Mouse (Mus musculus): ENCODE measurements around the gene Ahsg. TPM values are rescaled to one million over a fixed set of nuclear protein-coding genes. Genes with fewer than 3 reads are reported as not detected.

Gene Ahsg
- 10.8 and 32.4 TPM in 2 replicates for polyA plus RNA-seq (2015; fragmentation: Nextera tagmentation; extraction: Ambion mirVana)

- no peaks in the 10 kb centered on the region for H3K36me3 ChIP-seq
- H3K9ac ChIP-seq, result no peak within 1 kb of the TSS
- H3K9me3 ChIP-seq (replicated peaks), result no peaks in the 10 kb centered on the region
- ATAC-seq (replicated peaks; ENCODE audit: low FRiP score), result no peak
- H3K4me2 ChIP-seq, result no peak within 1 kb of the TSS
- no peak within 1 kb of the TSS for H3K27ac ChIP-seq
- H3K4me1 ChIP-seq, result no peaks in the 10 kb centered on the region
- H3K27me3 ChIP-seq, result no peaks in the 10 kb centered on the region
- whole genome bisulfite sequencing, result 83% methylated on average over 11 of the region's 11 CpGs
- H3K4me3 ChIP-seq (replicated peaks), result no peak within 1 kb of the TSS
Measured at GRCm38 (mm10) chr16:22890683-22891510, at the start of gene Ahsg. Ahsg (plus strand) TSS chr16:22891277.

DNA sequence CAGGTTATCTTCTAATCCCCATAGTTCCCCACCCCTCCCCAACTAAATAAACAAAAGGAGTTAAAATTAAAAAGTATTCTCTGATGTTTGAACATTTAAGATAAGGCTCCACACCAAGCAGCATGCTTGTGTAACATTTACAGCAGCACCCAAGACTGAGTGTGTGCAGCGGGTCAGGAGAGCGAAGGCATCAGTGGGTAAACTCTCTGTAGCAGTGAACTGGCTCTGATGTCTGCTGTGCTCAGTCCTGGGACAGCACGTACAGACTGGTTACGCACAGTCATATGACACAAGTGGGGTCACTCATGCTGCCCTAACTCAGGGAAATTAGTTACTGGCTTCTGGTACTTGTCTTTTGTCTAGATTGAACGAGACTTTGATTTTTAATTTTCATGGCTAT is 48.2 kb upstream of the Ahsg start:
- Histone ChIP-seq H3K4me1 (peaks cover 13% of the 10 kb centered on the region), H3K36me3 (peaks cover 31% of the 10 kb centered on the region; the same call in 1 of the 2 replicates), H3K4me2 (no peak overlapping the region), H3K27ac (no peak overlapping the region), H3K27me3 (no peaks in the 10 kb centered on the region), H3K4me3 (replicated peaks) (no peak overlapping the region), H3K9me3 (replicated peaks) (no peaks in the 10 kb centered on the region), H3K9ac (no peak overlapping the region)
- 93% methylated on average over 5 of the region's 5 CpGs for WGBS
- no peak for ATAC-seq (replicated peaks; ENCODE audit: low FRiP score)

DNA sequence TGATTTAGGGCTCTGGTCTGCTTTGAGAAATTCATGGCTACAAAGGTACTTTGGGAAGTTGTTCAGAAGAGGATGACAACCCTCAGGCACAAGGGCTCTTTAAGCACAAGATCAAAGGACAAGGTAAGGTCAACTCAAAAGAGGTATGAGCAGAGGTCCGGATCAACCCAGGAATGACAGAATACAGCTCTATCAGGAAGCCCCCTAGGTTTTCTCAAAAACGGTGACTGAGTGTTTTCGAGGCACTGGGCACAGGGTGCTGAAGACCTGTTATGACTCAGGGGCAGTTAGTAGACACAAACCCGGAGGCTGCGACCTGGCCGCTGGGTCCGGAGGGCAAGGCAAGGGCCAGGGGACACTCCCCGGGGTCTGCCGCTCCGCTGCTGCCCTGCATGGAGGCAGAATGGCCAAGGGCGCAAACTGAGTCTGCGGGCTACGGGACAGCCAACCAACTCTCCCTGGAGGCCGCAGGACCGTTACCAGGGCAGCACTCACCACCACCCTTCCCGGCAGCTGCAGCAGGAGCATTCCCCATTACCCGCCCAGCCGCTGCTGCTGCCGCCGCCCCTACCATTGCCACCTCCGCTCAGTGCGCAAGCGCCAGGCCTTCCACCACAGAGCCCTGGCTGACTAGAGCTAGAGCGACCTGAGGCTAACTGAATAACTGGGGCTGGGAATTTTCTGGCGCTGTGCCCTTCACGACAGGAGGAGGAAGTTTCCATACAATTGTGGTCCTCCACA is 46.8 kb upstream of the Ahsg start:
- H3K36me3 ChIP-seq, result peaks cover 21% of the 10 kb centered on the region; the same call in 1 of the 2 replicates
- H3K27ac ChIP-seq, result peak overlapping the region; percentile 67
- H3K27me3 ChIP-seq, result no peaks in the 10 kb centered on the region
- H3K9ac ChIP-seq, result peak overlapping the region; percentile 56
- H3K9me3 ChIP-seq (replicated peaks), result no peaks in the 10 kb centered on the region
- 2% methylated on average over 26 of the region's 26 CpGs for WGBS
- H3K4me1 ChIP-seq, result peaks cover 13% of the 10 kb centered on the region
- peak; percentile 96 for ATAC-seq (replicated peaks; ENCODE audit: low FRiP score)
- peak overlapping the region; percentile 92 for H3K4me2 ChIP-seq
- H3K4me3 ChIP-seq (replicated peaks), result peak overlapping the region; percentile 58

DNA sequence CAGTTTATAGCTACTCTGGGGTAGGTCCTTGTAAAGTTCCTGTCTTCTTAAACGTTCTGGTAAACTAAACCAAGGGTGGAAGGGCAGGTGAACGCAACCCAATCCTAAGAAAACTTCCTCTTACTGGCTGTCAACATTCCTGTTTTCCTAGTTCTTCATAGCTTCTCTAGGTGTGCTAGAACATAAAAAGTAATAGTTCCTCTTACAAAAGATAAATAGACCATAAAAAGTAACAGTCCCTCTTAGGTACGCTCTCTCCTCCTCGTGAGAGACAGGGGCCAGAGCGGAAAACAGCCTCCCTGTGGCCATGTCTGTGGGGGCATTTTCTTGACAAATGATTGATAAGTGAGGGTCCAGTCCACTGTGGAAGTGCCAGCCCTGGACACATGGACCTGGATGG is 46.2 kb upstream of the Ahsg start:
- Histone ChIP-seq H3K9ac (peak overlapping the region; percentile 56), H3K4me1 (peaks cover 13% of the 10 kb centered on the region), H3K4me3 (replicated peaks) (peak overlapping the region; percentile 58), H3K27me3 (no peaks in the 10 kb centered on the region), H3K36me3 (peaks cover 16% of the 10 kb centered on the region; the same call in 1 of the 2 replicates), H3K27ac (peak overlapping the region; percentile 67), H3K4me2 (peak overlapping the region; percentile 92), H3K9me3 (replicated peaks) (no peaks in the 10 kb centered on the region)
- 28% methylated on average over 5 of the region's 5 CpGs for WGBS
- 0 out of 2 replicates have a peak, but pooled peaks have one; percentile 13 for ATAC-seq (replicated peaks; ENCODE audit: low FRiP score)

DNA sequence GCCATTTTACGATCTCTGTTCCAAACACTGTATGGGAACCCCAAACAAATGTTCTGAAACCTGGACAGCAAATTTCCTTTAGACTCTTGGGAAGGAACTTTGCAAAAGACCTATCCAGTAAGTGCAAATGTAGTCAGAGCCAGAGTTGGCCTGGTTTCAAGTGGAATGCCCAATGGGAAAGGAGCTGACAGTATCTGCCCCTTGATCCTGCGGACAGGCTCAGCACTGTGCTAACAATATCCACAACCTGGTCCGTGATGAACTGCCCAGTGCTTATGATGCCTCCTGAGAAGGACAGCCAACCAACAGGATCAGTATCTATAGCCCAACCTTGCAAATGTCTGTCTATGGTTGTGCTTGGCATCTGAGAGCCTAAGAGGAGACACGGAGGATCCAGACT is 45.6 kb upstream of the Ahsg start:
- H3K9ac ChIP-seq, result no peak overlapping the region
- no peak for ATAC-seq (replicated peaks; ENCODE audit: low FRiP score)

GRCm38 (mm10) chr16:22847686-22848085 is 43.4 kb upstream of the Ahsg start:
- Histone ChIP-seq H3K36me3 (peaks cover 2% of the 10 kb centered on the region; the same call in 1 of the 2 replicates), H3K9ac (no peak overlapping the region), H3K27me3 (no peaks in the 10 kb centered on the region), H3K4me3 (replicated peaks) (no peak overlapping the region), H3K4me2 (no peak overlapping the region), H3K4me1 (peaks cover 13% of the 10 kb centered on the region), H3K9me3 (replicated peaks) (no peaks in the 10 kb centered on the region), H3K27ac (no peak overlapping the region)
- ATAC-seq (replicated peaks; ENCODE audit: low FRiP score), result no peak
- 88% methylated on average over 1 of the region's 1 CpGs for WGBS

More for the DNA sequence above, 45.6 kb upstream of the Ahsg start:
- Histone ChIP-seq H3K4me3 (replicated peaks) (no peak overlapping the region), H3K27me3 (no peaks in the 10 kb centered on the region), H3K27ac (no peak overlapping the region), H3K36me3 (peaks cover 11% of the 10 kb centered on the region; the same call in 1 of the 2 replicates), H3K9me3 (replicated peaks) (no peaks in the 10 kb centered on the region), H3K4me2 (no peak overlapping the region), H3K4me1 (peaks cover 13% of the 10 kb centered on the region)
- WGBS, result 79% methylated on average over 4 of the region's 4 CpGs

- 76% methylated on average over 1 of the region's 1 CpGs for WGBS
- no peak overlapping the region for H3K4me2 ChIP-seq
- no peaks in the 10 kb centered on the region for H3K27me3 ChIP-seq
- H3K9me3 ChIP-seq (replicated peaks), result no peaks in the 10 kb centered on the region
- H3K9ac ChIP-seq, result no peak overlapping the region
- H3K27ac ChIP-seq, result no peak overlapping the region
- H3K4me3 ChIP-seq (replicated peaks), result no peak overlapping the region
- H3K36me3 ChIP-seq, result peaks cover 5% of the 10 kb centered on the region; the same call in 1 of the 2 replicates
- ATAC-seq (replicated peaks; ENCODE audit: low FRiP score), result no peak
- peaks cover 13% of the 10 kb centered on the region for H3K4me1 ChIP-seq
Measured at GRCm38 (mm10) chr16:22848331-22848730, 42.7 kb upstream of the Ahsg start.

GRCm38 (mm10) chr16:22852709-22853108 is 38.4 kb upstream of the Ahsg start:
- Histone ChIP-seq H3K27ac (no peak overlapping the region), H3K9ac (no peak overlapping the region), H3K4me1 (peaks cover 5% of the 10 kb centered on the region), H3K4me3 (replicated peaks) (no peak overlapping the region), H3K36me3 (peaks cover 8% of the 10 kb centered on the region; the same call in 1 of the 2 replicates), H3K4me2 (no peak overlapping the region), H3K27me3 (no peaks in the 10 kb centered on the region), H3K9me3 (replicated peaks) (no peaks in the 10 kb centered on the region)
- ATAC-seq (replicated peaks; ENCODE audit: low FRiP score), result no peak
- 96% methylated on average over 4 of the region's 4 CpGs for whole genome bisulfite sequencing

DNA sequence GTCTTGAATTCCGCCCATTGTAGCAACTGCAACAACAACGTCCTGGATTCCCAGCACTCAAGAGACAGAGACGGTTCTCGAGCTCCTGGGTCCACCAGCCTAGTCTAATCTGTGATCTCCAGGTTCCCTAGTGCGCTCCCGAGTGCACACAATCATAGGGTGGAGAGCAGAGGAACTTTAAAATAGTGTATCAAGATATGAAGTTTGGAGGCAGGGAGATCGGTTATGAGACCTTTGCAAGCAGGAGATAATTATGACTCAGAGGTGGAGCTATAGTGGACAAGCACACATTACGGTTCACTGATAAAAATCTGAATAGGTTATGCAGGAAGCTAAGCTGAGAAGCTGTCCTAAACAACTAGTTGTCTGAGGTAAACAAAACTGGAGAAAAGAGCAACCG is 34.3 kb upstream of the Ahsg start:
- Histone ChIP-seq H3K4me3 (replicated peaks) (peak overlapping the region; percentile 85), H3K36me3 (peaks cover 17% of the 10 kb centered on the region; the same call in 1 of the 2 replicates), H3K9ac (peak overlapping the region; percentile 61), H3K27ac (peak overlapping the region; percentile 92), H3K4me2 (peak overlapping the region; percentile 85), H3K4me1 (peaks cover 13% of the 10 kb centered on the region), H3K9me3 (replicated peaks) (no peaks in the 10 kb centered on the region), H3K27me3 (no peaks in the 10 kb centered on the region)
- 9% methylated on average over 9 of the region's 9 CpGs for WGBS
- no peak for ATAC-seq (replicated peaks; ENCODE audit: low FRiP score)

GRCm38 (mm10) chr16:22857431-22858113 is 33.5 kb upstream of the Ahsg start, which contains the start of the genes Tbccd1 and Dnajb11:
Tbccd1 (minus strand) TSS chr16:22857669.
Dnajb11 (plus strand) TSS chr16:22857845.
- Histone ChIP-seq H3K27ac (peak within 1 kb of the TSS; percentile 92), H3K4me1 (peaks cover 13% of the 10 kb centered on the region), H3K4me3 (replicated peaks) (peak within 1 kb of the TSS; percentile 85), H3K4me2 (peak within 1 kb of the TSS; percentile 85), H3K27me3 (no peaks in the 10 kb centered on the region), H3K9ac (peak within 1 kb of the TSS; percentile 81), H3K36me3 (peaks cover 22% of the 10 kb centered on the region), H3K9me3 (replicated peaks) (no peaks in the 10 kb centered on the region)
- under 1% methylated on average over 60 of the region's 62 CpGs for WGBS
- peak; percentile 99 for ATAC-seq (replicated peaks; ENCODE audit: low FRiP score)

- no peaks in the 10 kb centered on the region for H3K9me3 ChIP-seq (replicated peaks)
- H3K4me2 ChIP-seq, result no peak overlapping the region
- H3K27me3 ChIP-seq, result no peaks in the 10 kb centered on the region
- H3K36me3 ChIP-seq, result peaks cover 66% of the 10 kb centered on the region
- WGBS, result 95% methylated on average over 8 of the region's 8 CpGs
- no peak overlapping the region for H3K4me3 ChIP-seq (replicated peaks)
- H3K27ac ChIP-seq, result no peak overlapping the region
- no peak for ATAC-seq (replicated peaks; ENCODE audit: low FRiP score)
- H3K4me1 ChIP-seq, result no peaks in the 10 kb centered on the region
- no peak overlapping the region for H3K9ac ChIP-seq
Measured at GRCm38 (mm10) chr16:22872397-22872796, 18.7 kb upstream of the Ahsg start.
